Mouse (Mus musculus) megakaryocyte-erythroid progenitor cell, adult 5-6 weeks (primary cell): Measurements from ENCODE around the gene Nab1. TPM values are rescaled to one million over a fixed set of nuclear protein-coding genes. Genes with fewer than 3 reads are reported as not detected.
A peak's percentile ranks its signal among the peaks of the same experiment; 100 is the strongest.

Experiments used
- ATAC-seq: replicated peaks from 2 replicates; pipeline ENCODE4 v1.8.0; 2016; ENCODE audit warnings: mild to moderate bottlenecking, inconsistent platforms; ENCODE audit not compliant: severe bottlenecking, poor library complexity, low FRiP score, low TSS enrichment
- total RNA-seq, 2 experiments: library from RNA; stranded (forward) in 1 of 2; stranded (reverse) in 1 of 2; fragments of 200-1000, 215-1000 nt in 1 of 2; fragments of >200 nt in 1 of 2; fragmentation: Nextera tagmentation in 1 of 2; gene quantifications; 2 replicates each; pipeline ENCODE4 v1.2.3; 2014 to 2017

Gene Nab1
- total RNA-seq, 2 experiments from 2014 or later = 12.1 to 22.5 TPM

- 0 out of 2 replicates have a peak, but pooled peaks have one; percentile 49 for ATAC-seq
Measured at GRCm38 (mm10) chr1:52489538-52490181, 10.8 kb downstream of the Nab1 start.

- peak; percentile 85 for ATAC-seq
Measured at GRCm38 (mm10) chr1:52484980-52485379, 15.5 kb downstream of the Nab1 start.

- ATAC-seq = no peak
Measured at GRCm38 (mm10) chr1:52474291-52474690, 26.2 kb downstream of the Nab1 start.

GRCm38 (mm10) chr1:52470811-52471489 lies 29.5 kb downstream of the Nab1 start:
- no peak for ATAC-seq

- ATAC-seq = no peak
Measured at GRCm38 (mm10) chr1:52470326-52470725, 30.2 kb downstream of the Nab1 start.

- ATAC-seq = 0 out of 2 replicates have a peak, but pooled peaks have one; percentile 14
Measured at GRCm38 (mm10) chr1:52466518-52467120, 33.9 kb downstream of the Nab1 start.

GRCm38 (mm10) chr1:52465830-52466229 lies 34.6 kb downstream of the Nab1 start:
- no peak for ATAC-seq

GRCm38 (mm10) chr1:52465264-52465663 lies 35.2 kb downstream of the Nab1 start:
- no peak for ATAC-seq

- ATAC-seq = peak; percentile 56
Measured at GRCm38 (mm10) chr1:52463305-52463704, 37.2 kb downstream of the Nab1 start.

- ATAC-seq = no peak
Measured at GRCm38 (mm10) chr1:52456571-52456970, 43.9 kb downstream of the Nab1 start.

- ATAC-seq = peak; percentile 99
Measured at GRCm38 (mm10) chr1:52454509-52455001, 45.9 kb downstream of the Nab1 start.

- no peak for ATAC-seq
Measured at GRCm38 (mm10) chr1:52451360-52451759, 49.1 kb downstream of the Nab1 start.

- no peak for ATAC-seq
Measured at GRCm38 (mm10) chr1:52435856-52436255, 64.6 kb downstream of the Nab1 start.

GRCm38 (mm10) chr1:52434085-52434484 lies 66.4 kb downstream of the Nab1 start:
- no peak for ATAC-seq

- ATAC-seq = no peak
Measured at GRCm38 (mm10) chr1:52431806-52432205, 68.7 kb downstream of the Nab1 start.

GRCm38 (mm10) chr1:52430606-52431005 lies 69.9 kb downstream of the Nab1 start:
- no peak for ATAC-seq

GRCm38 (mm10) chr1:52430116-52430515 lies 70.4 kb downstream of the Nab1 start:
- peak; percentile 44; the same call in 1 of the 2 replicates for ATAC-seq

- no peak for ATAC-seq
Measured at GRCm38 (mm10) chr1:52427841-52428464, 72.5 kb downstream of the Nab1 start.

GRCm38 (mm10) chr1:52423846-52424245 lies 76.6 kb downstream of the Nab1 start:
- ATAC-seq = no peak

GRCm38 (mm10) chr1:52423057-52423456 lies 77.4 kb downstream of the Nab1 start:
- ATAC-seq = no peak
